Mouse (Mus musculus) adrenal gland, postnatal 14 days (tissue): ENCODE data around the gene A930017K11Rik. TPM values are rescaled to one million over a fixed set of nuclear protein-coding genes. Genes with fewer than 3 reads are reported as not detected.
A peak's percentile ranks its signal among the peaks of the same experiment; 100 is the strongest.

Experiments used
- DNase-seq: peaks from one replicate; pipeline ENCODE4 v3.0.0; 2021; ENCODE audit warnings: mixed read lengths
- total RNA-seq: library from RNA; stranded (reverse); gene quantifications from 2 replicates; pipeline ENCODE4 v1.2.3, GENCODE M21; 2021

The A930017K11Rik gene
- total RNA-seq, 1 experiment from 2014 or later = not detected

DNA sequence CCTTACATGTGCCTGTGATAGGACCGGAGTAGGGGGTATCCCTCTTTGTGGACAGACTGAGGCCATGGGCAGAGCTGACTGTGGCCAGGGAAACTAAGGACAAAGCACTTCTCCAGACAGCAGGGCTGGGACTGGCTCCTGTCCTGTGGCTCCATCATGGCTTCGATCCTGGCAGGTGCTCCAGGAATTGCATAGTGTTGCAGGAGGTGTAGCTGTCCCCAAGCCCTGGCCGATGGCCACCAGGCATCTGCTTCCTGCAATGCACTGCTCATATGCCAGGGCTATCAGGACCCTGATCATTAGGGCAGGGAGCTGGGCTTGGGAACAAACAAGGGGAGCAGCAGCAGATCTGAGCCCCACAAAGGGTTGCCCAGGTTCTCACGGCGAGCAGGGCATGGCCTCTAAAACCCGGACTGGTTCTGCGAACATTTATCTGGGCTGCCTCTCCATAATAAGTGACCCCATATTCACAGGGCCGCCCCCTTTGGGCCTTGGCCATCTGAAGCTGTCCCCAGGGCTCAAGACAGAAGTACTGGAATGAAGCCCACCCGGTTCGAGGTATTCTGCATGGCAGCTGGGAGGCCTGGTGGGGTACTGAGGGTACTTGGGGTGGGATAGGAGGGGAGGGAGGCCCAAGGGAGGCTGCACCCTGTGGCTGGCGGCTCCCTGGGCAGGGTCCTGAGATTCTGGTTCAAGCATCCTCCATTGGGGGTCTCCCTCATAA lies 6.6 kb upstream of the A930017K11Rik start:
- no peak for DNase-seq

DNA sequence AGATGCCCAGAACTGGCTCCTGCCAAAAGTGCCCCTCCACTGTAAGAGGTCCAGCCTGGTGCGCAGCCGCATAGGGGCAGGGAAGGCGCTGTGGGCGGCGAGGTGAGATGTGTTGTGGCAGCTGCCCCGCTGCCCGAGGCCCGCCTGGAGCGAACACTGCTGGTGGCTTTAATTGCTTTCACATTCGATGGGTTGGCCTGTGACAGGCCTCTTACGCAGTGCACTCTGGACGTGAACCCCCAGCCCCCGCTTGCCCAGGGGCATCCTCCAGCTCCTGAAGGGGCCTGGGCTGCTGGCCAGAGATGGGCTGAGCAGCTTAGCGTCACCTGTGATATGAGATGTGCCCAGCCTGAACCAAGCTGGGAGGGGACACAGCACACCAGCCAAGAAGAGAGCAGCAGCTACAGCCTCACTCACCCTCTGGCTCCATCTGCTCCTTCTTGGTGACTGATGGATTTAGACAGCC lies 5.3 kb upstream of the A930017K11Rik start:
- no peak for DNase-seq

DNA sequence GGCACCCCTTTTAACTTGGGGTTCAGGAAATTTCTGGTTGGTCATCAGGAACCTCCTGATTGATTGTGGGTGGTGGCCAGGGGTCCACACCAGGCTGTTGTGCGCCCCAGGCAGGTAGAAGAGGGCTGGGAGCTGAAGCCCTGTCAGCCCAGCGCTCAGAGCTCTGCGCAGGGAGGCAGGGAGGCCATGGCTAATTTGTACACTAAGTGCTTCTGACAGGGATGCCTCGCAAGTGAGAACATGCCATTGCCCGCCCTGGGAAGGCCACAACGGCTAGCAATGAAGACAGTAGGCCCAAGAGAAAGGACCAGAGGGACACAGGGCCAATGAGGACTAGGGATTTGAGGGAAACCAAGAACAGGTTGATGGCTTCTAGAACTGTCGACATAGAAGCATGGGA lies 4.3 kb upstream of the A930017K11Rik start:
- no peak for DNase-seq

DNA sequence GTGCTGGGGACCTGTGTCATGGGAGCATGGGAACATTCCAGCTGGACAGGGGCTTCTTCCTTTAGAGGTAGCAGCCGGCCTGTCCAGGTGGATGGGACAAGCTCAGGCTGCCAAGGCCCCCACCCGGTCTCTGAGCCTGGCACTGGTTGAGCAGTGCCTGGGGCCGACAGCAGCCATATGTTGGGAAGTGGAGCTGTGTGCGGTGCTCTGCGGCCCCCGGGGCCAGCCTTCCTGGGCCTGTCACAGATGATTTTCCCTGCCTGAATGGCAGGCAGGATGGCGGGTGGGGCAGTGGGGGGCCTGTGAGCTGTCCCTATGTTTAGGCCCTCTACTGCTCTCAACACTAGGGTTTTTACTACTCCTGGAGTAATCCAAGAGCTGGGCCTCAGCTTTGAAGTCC lies 3.8 kb upstream of the A930017K11Rik start:
- no peak for DNase-seq

DNA sequence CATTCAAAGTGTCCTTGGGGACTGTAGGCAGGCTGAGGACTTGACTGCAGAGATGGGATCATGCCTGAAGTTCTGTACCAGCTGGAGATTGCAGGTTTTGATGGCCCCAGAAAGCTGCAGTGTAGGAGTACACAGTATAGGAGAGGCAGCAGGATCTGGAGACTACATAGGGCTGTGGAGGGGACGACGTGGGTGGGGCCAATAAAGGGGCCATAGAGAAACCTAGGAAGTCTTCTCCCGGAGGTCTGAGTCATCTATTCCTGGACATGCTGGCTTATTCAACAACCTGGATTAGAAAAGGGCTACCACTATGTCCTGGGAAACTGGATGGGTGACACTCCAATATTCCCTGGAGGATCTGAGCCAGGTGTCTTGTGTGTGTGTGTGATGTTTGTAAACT lies 3.4 kb upstream of the A930017K11Rik start:
- no peak for DNase-seq

DNA sequence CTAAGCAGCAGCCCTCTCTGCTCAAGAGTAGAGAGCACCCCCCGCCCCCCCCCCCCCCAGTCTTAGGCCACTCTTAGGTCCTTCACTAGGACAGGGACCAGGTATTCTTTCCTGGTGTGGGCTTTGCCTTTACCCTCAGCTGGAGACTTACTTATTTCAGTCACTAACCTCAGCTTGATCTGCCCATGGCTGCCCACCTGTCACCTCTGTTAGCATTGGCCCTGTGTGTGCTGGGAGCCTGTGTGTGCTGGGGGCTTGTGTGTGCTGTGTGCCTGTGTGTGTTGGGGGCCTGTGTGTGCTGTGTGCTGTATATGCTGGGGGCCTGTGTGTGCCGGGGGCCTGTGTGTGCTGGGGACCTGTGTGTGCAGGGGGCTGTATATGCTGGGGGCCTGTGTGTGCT lies 2.3 kb upstream of the A930017K11Rik start:
- no peak for DNase-seq

DNA sequence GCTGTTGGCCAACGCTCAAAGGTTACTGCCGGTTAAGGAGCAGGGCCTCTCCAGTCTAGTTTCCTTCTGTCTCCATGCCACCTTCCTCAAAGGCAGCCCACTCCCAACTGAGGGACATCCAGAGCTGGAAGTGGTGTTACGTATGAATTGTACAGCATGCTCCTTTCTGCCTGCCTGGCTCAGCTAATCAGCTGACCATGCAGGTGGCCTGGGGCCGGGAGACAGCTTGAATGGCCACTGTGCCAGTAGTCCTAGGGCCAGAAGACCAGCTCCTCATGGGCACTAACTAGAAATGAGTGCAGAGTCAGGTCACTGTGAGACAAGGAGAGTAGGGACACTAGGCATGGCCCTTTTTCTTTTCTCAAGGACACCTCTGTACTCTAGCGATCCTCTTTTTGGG lies 796 bp upstream of the A930017K11Rik start:
- DNase-seq = no peak

DNA sequence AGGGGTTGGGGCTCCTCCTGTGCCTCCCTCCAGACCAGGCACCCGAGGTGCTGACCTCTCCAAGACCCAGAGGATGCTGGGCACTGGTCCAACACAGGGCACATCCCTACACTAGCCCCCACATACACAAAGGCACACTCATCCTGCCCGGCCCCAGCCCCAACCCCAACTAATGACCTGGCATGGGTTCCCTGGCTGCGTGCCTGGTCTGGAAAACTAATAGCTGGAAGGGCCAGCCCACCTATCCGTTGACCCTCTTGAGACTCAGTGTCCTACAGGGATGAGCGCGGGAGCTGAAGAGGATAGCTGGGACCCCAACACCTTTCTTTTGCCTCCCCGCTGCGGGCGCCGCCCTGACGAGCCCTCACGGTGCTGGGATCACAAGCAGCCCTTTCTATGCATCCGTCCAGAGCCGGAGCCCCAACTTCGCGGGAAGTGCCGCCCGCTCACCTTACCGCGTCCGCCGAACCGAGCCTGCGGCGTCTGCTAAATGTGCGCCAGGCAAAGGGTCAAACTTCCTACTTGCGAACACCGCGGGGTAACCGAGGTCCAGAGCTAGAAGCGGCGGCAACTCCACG lies 1.1 kb downstream of the A930017K11Rik start:
- DNase-seq = no peak

DNA sequence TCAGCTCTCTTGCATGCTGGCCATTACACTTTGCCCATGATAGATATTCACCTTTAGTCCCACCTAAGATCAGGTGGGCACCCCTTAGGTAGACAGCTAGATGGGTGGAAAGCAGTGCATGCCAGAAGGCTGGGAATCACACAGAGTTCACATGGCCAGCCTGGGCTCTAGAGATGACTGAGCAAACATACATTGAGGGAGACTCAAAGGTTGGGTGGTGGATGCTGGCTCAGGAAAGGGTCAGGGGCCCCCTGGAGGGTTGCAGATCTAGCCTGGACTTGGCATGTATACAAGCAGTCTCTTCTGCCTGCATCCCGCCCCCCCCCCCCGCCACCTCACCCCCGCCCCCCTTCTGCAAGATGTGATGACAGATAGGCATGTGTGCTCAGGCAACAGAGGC lies 1.7 kb downstream of the A930017K11Rik start:
- DNase-seq = no peak

DNA sequence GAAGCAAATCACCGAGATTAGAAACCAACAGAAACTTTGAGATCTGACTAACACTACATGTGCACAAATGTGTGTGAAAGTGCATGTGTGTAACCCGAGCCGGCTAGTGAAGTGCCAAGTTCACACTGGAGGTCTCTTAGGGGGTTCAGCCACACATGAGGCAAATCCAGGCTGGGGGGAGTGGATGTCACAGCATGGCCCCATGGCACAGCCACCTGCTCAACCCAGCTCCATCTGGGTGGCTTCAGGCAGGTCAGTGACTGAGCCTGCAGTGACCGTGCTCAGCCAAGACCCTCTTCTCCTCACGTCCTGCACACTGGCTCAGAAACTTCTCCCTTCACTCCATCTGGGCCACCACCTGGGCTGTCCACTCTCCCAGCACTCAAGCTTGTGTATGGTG lies 2.4 kb downstream of the A930017K11Rik start:
- DNase-seq = no peak

DNA sequence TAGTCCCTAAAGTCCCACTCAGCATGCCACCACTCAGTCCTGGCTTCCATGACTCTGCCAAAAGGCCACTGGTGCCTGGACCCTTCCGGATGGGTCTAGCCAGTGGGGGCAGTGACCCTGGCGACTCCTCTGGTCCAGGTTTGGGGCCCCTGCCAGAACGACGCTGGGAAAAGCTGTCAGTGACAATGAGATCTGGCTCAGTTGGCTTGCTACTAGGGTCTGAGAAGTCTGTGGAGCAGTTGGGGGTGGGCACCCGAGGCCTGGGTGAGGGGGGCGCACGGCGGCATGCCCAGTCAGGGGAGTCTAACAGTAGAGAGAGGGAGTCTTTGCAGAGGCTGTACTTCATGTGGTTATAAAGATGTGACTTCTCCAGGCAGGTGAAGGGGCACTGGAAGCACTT lies 4.3 kb downstream of the A930017K11Rik start:
- DNase-seq = no peak

DNA sequence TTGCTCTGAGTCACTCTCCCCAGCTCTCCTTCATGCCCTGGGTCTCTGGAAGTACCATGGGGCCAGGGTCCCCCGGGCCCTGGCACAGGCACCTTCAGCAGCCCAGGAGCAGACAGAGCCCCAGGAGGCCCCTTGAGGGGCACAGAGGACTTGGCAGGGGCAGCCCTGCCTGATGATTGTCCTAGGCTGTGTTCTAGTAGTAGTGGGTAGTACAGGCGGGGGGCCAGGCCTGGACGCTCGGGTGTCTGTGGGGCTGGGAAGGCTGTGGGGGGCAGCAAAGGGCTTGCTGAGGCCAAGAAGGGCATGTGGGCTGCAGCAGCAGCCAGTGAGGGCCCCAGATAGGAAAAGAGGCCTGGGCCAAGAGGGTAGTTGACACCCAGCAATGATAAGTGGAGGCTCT lies 4.8 kb downstream of the A930017K11Rik start:
- no peak for DNase-seq

DNA sequence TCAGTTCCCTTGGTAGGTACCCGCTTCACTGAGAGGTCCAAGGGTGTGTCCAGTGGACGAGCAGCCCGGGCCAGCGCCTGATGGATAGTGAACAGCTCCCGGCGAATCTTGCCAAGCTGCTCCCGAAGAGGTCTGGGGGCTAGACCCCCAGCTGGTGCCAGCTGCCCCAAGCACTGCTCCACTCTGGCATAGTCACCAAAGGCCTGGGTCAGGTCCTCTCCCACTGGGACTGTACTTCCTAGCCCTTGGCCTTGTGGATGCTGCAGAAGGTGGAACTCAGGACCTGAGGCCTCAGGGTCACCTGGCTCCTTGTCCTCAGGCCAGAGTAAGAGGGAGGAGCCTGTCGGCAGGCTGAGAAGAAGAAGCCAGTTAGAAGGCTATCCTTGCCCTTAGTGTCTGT lies 5.5 kb downstream of the A930017K11Rik start:
- DNase-seq = no peak

DNA sequence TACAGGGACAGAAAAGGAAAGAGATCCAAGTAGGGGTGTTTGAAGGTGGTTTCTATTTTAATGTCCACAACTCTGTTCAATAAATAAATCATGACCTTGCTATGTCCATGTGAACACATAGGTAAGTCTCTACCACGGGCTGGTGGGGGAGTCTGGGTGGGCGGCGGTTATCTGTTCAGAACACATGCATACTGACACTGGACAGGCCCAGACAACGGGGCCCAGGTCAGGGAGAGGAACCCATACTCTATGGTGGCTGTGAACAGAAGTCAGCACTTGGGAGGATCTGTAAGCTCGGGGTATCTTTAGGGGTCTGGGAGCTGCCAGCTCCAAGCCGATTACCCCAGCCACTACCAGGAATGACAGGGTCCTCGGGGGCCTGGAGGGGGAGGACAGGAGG lies 6.0 kb downstream of the A930017K11Rik start:
- no peak for DNase-seq

DNA sequence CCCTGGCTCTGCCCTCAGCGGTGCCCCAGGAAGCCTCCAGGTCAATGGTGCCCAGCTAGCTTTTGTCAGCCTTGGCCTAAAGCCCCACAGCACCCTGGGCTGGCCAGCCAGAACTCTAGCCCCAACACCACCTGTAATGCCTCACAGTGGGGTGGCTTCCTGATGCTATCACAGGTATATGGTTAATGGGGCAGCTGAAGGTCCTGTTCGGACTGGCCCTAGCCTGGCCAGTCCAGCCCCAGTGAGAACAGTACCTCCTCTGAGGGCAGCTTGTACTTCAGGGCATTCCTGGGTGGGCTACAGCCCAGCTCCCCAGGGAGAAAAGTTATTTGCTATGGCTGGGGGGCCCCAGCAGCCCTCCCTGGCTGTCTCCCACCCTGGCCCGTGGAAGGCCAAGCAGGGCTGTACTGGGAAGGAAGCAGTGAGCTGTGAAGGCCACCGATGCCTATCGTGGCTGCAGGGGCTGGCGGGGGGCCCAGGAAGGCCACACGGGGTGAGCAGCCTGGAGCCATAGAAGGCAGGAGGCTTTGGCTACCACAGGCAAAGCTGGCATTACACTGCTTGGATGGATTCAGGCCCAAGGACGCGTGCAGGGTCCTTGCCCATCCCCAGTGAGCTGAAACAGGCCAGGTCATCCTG lies 6.7 kb downstream of the A930017K11Rik start:
- peak; percentile 65 for DNase-seq

DNA sequence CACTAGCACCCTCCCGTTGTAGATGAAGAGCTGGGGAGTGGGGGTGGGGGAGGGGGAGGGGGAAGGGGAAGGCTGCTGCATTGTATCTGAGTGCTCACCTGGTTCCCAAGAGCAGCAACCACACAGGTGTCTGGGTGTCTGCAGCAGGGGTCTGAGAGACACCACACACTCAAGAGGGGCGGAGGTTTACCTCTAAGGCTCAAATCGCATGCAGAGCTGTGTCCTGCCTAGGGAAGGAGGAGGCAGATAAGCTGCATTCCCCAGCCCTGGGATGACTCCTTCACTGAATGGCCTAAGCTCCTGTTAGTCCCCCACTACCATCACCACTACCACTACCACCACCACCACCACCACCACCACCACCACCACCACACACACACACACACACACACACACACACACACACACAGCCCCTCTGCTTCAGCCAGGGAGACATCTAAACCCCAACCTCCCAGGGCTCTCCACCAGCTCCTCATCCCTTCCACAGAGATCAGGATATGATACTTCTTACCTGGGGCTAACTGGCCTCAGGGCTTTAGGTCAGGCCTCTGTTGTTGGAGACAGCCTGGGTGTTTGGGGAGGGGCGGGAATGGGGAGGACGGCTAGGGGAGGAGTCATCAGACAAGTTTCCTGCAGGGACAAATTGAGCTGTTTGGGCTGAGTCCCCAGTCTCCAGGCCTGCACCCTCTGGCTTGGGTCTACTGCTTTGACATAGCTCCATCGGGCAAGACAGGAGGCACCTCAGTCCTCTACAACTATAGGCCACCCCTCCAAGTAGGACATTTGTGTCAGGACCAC lies 7.8 kb downstream of the A930017K11Rik start, which contains the start of the genes Pigq and Nhlrc4:
Gene Pigq, minus strand, starts transcription at position 571 of the 798 bp plus-strand sequence.
Gene Nhlrc4, minus strand, starts transcription at position 596 of the 798 bp plus-strand sequence.
- DNase-seq = no peak

DNA sequence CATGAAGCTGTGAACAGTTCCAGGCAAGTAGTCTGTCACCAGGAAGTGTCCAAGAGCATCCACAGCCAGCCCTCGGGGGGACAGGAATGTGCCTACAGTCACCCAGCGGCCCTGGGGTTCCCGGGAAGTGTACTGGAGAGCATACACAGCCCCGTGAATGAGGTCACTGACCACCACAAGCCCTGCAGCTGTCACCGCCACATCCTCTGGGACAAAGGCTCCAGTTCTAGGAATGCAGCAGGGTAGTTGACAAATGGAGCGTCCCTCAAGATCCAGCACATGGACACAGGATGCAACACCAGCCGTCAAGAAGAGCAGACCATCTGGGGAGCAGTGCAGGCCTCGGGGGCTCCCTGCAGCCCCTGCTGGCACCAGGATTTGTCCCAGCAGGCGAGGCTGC lies 8.6 kb downstream of the A930017K11Rik start:
- no peak for DNase-seq

DNA sequence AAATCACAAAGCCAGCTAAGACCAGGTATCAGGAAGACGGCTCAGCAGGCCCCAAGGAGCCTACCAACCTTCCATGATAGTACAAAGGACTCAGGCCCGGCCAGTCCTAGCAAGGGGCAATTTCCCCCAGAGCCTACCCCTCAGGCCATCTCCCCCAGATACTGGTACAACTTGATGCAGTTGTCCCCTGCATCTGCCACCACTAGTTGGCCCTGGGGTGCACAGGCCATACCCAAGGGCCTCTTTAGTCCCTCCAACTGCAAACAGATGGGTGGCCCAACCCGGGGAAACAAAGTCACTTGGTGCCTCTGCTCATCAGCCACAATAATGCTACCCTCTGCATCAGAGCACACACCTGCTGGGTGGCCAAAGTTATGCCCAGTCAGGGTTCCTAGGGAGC lies 9.1 kb downstream of the A930017K11Rik start:
- DNase-seq = no peak

DNA sequence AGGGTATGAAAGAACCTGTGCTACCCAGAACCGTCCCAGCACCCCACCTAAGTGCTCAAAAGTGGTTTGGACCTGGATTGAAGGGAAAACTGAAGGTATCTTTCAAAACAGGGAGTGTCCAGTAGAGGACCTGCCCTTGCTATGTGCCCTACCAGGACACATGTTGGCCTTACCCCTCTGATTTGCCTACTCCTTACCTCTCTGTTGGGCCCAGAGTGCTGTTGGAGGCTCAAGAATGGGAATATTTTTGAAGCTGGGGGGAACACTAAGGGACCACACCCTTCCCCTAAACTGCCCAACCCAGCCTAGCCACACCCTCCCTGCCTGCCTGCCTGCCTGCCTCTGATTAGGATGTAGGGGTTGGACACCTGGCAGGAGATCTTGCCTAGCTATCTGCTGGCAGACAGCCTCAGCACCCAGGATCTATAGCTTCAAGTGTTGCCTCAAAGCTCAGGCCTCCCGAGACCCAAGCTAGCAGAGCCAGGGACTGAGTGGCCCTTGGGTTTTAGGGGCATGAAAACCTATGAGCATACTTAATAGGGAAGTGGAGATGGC lies 9.7 kb downstream of the A930017K11Rik start:
- no peak for DNase-seq

DNA sequence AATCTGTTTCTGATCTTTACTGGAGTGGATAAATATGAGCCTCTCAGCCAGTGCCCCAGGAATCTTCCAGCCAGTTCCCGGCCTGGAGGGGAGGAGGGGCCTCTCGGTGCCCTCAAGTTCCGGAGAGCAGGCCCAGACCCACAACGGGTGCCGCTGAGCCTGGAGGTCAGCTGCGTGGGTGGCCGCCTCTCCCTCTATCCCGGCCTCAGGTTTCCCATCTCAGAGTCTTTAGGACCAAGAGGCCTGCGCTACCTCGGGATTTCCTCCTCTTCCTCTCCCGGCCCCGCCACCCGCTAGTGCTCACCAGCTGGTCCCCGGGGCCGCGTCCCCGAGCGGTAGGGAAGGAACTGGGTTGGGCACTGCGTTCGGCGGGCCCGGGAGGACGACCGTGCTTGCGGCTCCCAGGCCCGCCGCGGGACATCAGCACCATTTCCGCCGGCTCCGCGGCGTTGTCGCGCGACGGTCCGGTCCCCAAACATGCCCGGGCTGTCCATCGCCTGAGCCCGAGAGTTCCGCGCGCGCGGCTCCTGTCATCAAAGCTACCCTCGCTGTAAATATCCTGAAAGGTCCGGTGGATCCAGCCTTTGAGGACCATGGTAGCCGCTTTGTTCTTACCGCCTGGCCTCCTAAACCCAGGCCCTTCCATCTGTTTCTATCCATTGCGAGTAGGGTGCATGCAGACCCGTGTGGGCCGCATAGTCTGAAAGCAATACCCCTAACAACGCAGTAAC lies 10.7 kb downstream of the A930017K11Rik start:
- peak; percentile 91 for DNase-seq

DNA sequence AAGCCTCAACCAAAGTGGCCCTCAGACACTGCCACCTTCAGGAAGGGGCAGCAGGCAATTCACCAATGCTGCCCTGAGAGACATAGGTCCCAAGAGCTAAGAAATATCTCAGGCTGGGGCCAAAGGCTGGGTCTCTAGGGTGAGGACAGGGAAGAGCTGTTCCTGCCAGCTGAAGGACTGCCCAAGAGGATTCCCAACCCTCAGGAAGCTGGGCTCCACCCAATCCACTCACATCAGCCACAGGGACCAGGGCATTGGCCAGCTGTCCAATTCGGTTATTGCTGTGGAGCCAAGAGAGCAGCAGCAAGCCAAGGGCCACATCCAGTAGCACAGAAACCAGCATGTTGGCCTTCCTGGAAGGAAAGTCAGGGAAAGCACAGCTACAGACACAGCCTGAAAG lies 17.8 kb downstream of the A930017K11Rik start:
- DNase-seq = peak; percentile 69

DNA sequence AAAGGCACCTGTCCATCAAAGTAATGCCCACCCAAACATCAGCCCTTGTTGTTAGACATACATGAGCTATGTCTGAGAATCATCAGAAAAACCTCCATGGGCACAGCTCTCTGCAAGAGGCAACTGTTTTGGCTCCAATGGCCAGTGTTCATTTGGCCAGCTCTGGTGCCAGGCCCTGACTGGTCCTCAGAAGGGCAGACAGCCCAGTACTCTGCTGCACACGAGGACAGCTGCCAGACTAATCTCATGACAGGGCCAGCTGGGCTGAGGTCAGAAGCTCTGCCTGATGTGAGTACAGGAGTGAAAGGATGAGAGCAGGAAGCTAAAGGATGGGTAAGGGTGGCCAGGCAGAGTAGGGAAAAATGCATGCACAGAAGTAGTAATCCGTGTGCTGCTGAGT lies 27.0 kb downstream of the A930017K11Rik start:
- peak; percentile 66 for DNase-seq
